Mouse (Mus musculus) 3134 (cell line): ENCODE measurements around the gene Rsph3b.

Experiments used
- DNase-seq: peaks from one replicate; pipeline ENCODE4 v3.0.0-alpha.2; 2011; ENCODE audit warnings: low spot score; ENCODE audit not compliant: insufficient read length; ENCODE audit errors: extremely low read depth

Gene Rsph3b

GRCm38 (mm10) chr17:6866576-6866975, 81.9 kb downstream of the Rsph3b start:
- DNase-seq, result no peak

- no peak for DNase-seq
Observed at GRCm38 (mm10) chr17:6865580-6865979, 82.9 kb downstream of the Rsph3b start.

GRCm38 (mm10) chr17:6864869-6865268, 83.6 kb downstream of the Rsph3b start:
- no peak for DNase-seq

- no peak for DNase-seq
Observed at GRCm38 (mm10) chr17:6863521-6863920, 85.0 kb downstream of the Rsph3b start.

- no peak for DNase-seq
Observed at GRCm38 (mm10) chr17:6862040-6862780, 86.3 kb downstream of the Rsph3b start.

- no peak for DNase-seq
Observed at GRCm38 (mm10) chr17:6861181-6862039, 87.1 kb downstream of the Rsph3b start.

- DNase-seq, result no peak
Observed at GRCm38 (mm10) chr17:6860491-6860897, 88.0 kb downstream of the Rsph3b start.

- DNase-seq, result no peak
Observed at GRCm38 (mm10) chr17:6860067-6860466, 88.4 kb downstream of the Rsph3b start.
